Comparison of ENCODE assay signal across 10 mouse cellular contexts in the genomic region with DNA sequence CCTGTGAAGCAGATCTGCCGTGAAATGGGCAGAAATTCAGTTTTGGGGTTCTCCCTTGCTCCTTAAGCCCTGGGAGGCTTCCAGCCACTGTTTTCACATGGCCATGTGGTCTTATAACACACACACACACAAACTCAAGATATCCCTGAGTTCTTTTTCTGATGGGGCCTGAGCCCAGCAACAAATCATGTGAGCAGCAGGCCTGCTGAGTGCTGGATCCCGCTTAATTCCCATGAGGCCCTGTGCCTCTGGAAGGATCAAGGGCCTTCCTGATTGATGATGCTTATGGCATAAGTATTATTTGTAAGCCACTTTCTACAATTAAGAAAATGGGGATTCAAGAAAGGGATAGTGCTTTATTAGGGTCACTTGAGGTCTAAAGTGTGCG. TPM values are rescaled to one million over a fixed set of nuclear protein-coding genes. Genes with fewer than 3 reads are reported as not detected.
DNase-seq lines count a peak whose midpoint lies in the region; ATAC-seq lines count a peak whose summit lies in the region.
"Had no signal": no experiment of that assay in that cellular context is flagged by ENCODE, and none has a peak within 500 bp of the region (broad histone marks: within the 10 kb centered on the region; RNA-seq: fewer than 3 reads in every experiment).

No protein-coding gene starts in this region.

- no peak overlapping the region for H3K4me2 ChIP-seq in intestine, embryonic 16.5 days (ENCODE audit: low read depth, low read length)

- no peaks in the 10 kb centered on the region for H3K9me3 ChIP-seq in erythroblast, embryonic 14.5 days (ENCODE audit: control insufficient read depth, low read length)
- H3K9me3 ChIP-seq in hindbrain, embryonic 10.5 days = no peaks in the 10 kb centered on the region
- H3K9me3 ChIP-seq in midbrain, embryonic 10.5 days (replicated peaks) = no peaks in the 10 kb centered on the region
- H3K9me3 ChIP-seq in intestine, embryonic 16.5 days (ENCODE audit: control insufficient read depth, low read length) = no peaks in the 10 kb centered on the region
- H3K9me3 ChIP-seq: stomach, embryonic 15.5 days had no signal

- peaks cover 43% of the 10 kb centered on the region for H3K4me1 ChIP-seq in erythroblast, embryonic 14.5 days (ENCODE audit: control insufficient read depth)
- peaks cover 59% of the 10 kb centered on the region for H3K4me1 ChIP-seq in hindbrain, embryonic 10.5 days (replicated peaks)
- H3K4me1 ChIP-seq in midbrain, embryonic 10.5 days = peaks cover 45% of the 10 kb centered on the region
- H3K4me1 ChIP-seq in intestine, embryonic 16.5 days (ENCODE audit: control insufficient read depth, insufficient read depth, low read length) = peaks cover 8% of the 10 kb centered on the region

- no peak overlapping the region for H3K9ac ChIP-seq in intestine, embryonic 16.5 days (ENCODE audit: low read depth, low read length)
- H3K9ac ChIP-seq: stomach, embryonic 15.5 days had no signal

- peak overlapping the region; percentile 98; the same call in 1 of the 2 replicates for H3K27ac ChIP-seq in hindbrain, embryonic 10.5 days
- peak overlapping the region; percentile 98 for H3K27ac ChIP-seq in midbrain, embryonic 10.5 days (replicated peaks)
- no peak overlapping the region for H3K27ac ChIP-seq in intestine, embryonic 16.5 days (ENCODE audit: low read length)
- H3K27ac ChIP-seq: stomach, embryonic 15.5 days had no signal

- H3K4me3 ChIP-seq in erythroblast, embryonic 14.5 days (replicated peaks) = peak overlapping the region; percentile 25
- H3K4me3 ChIP-seq in hindbrain, embryonic 10.5 days = peak overlapping the region; percentile 75; the same call in 1 of the 2 replicates
- H3K4me3 ChIP-seq in midbrain, embryonic 10.5 days = peak overlapping the region; percentile 95; the same call in 1 of the 2 replicates
- no peak overlapping the region for H3K4me3 ChIP-seq in intestine, embryonic 16.5 days (ENCODE audit: low read length)
- H3K4me3 ChIP-seq: stomach, embryonic 15.5 days had no signal

- ATAC-seq in erythroblast, adult 5-6 weeks (replicated peaks; ENCODE audit: low FRiP score, poor library complexity, severe bottlenecking) = no peak
- no peak for ATAC-seq in intestine, embryonic 16.5 days

- peaks cover 6% of the 10 kb centered on the region; the same call in 1 of the 2 replicates for H3K27me3 ChIP-seq in erythroblast, embryonic 14.5 days (ENCODE audit: control insufficient read depth)
- no peaks in the 10 kb centered on the region for H3K27me3 ChIP-seq in hindbrain, embryonic 10.5 days (ENCODE audit: insufficient read depth, poor library complexity, severe bottlenecking)
- H3K27me3 ChIP-seq in midbrain, embryonic 10.5 days (ENCODE audit: low read depth, poor library complexity, severe bottlenecking) = peaks cover 19% of the 10 kb centered on the region; the same call in 1 of the 2 replicates
- no peaks in the 10 kb centered on the region for H3K27me3 ChIP-seq in intestine, embryonic 16.5 days (replicated peaks; ENCODE audit: control insufficient read depth, insufficient read depth, low read length)
- H3K27me3 ChIP-seq: stomach, embryonic 15.5 days had no signal

- DNase-seq in 3T3-L1 (ENCODE audit: low read depth, low spot score) = peak; percentile 31
- DNase-seq in hindbrain, embryonic 10.5 days (ENCODE audit: low spot score) = no peak
- no peak for DNase-seq in midbrain, embryonic 10.5 days (ENCODE audit: low spot score)
- DNase-seq in frontal cortex, adult 2 months (ENCODE audit: extremely low spot score in 1 of 2, low spot score in 1 of 2) = no peak
- no peak for DNase-seq in right cerebral cortex, postnatal 10 days (ENCODE audit: low spot score in 2 of 2)
- DNase-seq: lung, postnatal 14 days had no signal

- peaks cover 23% of the 10 kb centered on the region for H3K36me3 ChIP-seq in erythroblast, embryonic 14.5 days (ENCODE audit: control insufficient read depth)
- 0 out of 2 replicates have a peak, but pooled peaks cover 5% of the 10 kb centered on the region for H3K36me3 ChIP-seq in hindbrain, embryonic 10.5 days
- H3K36me3 ChIP-seq in midbrain, embryonic 10.5 days = peaks cover 9% of the 10 kb centered on the region; the same call in 1 of the 2 replicates
- no peaks in the 10 kb centered on the region for H3K36me3 ChIP-seq in intestine, embryonic 16.5 days (ENCODE audit: control insufficient read depth, insufficient read depth, low read length)
- H3K36me3 ChIP-seq: stomach, embryonic 15.5 days had no signal

- WGBS in hindbrain, embryonic 10.5 days = 93% methylated on average over 3 of the region's 3 CpGs
- WGBS in midbrain, embryonic 10.5 days = 96% methylated on average over 3 of the region's 3 CpGs
- WGBS in intestine, embryonic 16.5 days = 81% methylated on average over 3 of the region's 3 CpGs

RNA-seq across cellular contexts. Expression of a gene that starts 2.5 kb away (rescaled TPM):
- 8.9 and 9.3 TPM in 2 replicates for polyA plus RNA-seq in erythroblast, embryonic 14.5 days (2012)
- 20.3 and 23.8 TPM in 2 replicates for total RNA-seq in erythroblast, adult 5-6 weeks (2015; ENCODE audit: low replicate concordance)
- total RNA-seq in erythroblast, adult 5-6 weeks (2017; ENCODE audit: low replicate concordance) = 17.1 and 17.3 TPM in 2 replicates
- 22.7 and 28.8 TPM in 2 replicates for polyA plus RNA-seq in hindbrain, embryonic 10.5 days (2016; fragmentation: Nextera tagmentation; extraction: Ambion mirVana)
- 19.0 and 23.5 TPM in 2 replicates for polyA plus RNA-seq in midbrain, embryonic 10.5 days (2016; fragmentation: Nextera tagmentation; extraction: Ambion mirVana)
- 7.9 and 8.5 TPM in 2 replicates for polyA plus RNA-seq in intestine, embryonic 16.5 days (2015; fragmentation: Nextera tagmentation; extraction: Ambion mirVana)
- 77.2 and 78.7 TPM in 2 replicates for polyA plus RNA-seq in frontal cortex, adult 2 months (2012; rRNA removed)
